Mouse (Mus musculus) left cerebral cortex, postnatal 4 days (tissue): ENCODE measurements around the gene Pgm5. TPM values are rescaled to one million over a fixed set of nuclear protein-coding genes. Genes with fewer than 3 reads are reported as not detected.

Experiments
- DNase-seq: peaks from one replicate; pipeline ENCODE4 v3.0.0-alpha.2; 2022
- intact Hi-C: fragments of 180-260 bp; cut with DNase I; formaldehyde crosslinking; loops from one replicate; pipeline ENCODE4 v1.15.1; 2025
- total RNA-seq, 2 experiments: library from RNA; stranded (reverse); gene quantifications; 2 replicates each; pipeline ENCODE4 v1.2.3; 2021

Pgm5 gene
- total RNA-seq, 2 experiments from 2014 or later: 5.0 to 7.2 TPM

DNA sequence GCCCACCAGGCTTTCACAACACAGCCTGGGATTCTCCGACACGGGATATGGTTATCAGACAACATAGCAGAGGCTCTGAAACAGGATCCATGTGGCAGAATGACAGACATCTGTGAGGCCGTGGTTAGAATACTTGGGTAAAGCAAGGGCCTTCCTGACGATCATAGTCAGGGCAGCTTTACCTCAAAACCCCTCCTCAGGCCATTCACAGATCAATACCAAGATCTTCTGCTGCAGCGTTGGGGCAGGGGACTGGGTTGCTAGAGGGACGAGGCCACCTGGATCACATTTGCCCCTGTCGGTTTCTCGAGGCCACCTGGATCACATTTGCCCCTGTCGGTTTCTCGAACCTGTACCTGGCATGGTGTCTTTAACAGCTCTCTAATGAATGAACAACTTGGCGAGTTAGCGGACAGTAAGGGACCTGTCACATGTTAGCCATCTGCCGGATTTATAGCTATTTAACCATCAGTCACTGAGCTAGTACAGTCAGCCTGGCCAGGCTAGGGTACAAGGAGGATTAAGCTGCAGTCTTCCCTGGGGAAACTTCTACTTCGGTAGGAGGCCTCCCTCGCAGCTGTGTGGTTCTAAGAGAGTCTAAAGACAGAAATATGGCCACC, 76.5 kb downstream of the Pgm5 start:
- intact Hi-C loops: no loop called here
- DNase-seq: no peak

DNA sequence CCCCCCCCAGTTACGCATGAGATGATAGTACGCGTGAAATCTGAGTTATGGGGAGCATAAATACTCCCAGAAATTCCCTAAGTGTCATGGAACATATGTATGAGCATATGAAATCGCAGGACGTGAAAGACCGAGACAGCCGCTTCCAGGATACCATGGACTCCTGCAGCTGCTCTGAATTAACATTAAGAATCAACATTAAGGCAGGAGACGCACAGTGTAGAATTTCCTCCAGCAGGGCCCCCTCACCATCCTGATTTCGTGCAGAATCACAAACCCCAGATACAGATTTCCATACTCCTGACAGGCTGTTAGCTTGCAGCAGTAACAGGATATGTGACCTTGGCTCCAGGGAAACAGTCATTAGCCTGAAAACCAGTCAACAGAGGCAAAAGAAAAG, 77.9 kb downstream of the Pgm5 start:
- DNase-seq: no peak

DNA sequence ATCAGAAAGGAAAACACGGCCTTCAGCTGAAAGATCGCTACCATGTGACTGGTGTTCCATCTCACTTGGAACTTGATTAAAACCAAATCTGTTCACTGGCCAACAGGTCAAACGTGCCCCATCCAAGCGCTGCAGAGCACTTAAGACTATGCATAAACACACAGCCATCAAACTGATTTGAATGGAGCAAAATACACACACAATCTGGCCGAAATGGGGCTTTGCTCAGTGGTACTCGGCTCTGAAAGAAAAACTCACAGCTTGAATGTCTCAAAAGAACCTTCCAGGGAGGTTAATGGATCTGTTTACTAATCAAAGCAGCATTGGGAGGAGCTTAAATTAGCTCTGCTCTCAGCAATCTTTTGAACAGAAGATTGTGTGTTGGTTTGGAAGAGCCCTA, 81.7 kb downstream of the Pgm5 start:
- no peak for DNase-seq

More for the DNA sequence above, 77.9 kb downstream of the Pgm5 start:
- intact Hi-C loops: no loop called here

DNA sequence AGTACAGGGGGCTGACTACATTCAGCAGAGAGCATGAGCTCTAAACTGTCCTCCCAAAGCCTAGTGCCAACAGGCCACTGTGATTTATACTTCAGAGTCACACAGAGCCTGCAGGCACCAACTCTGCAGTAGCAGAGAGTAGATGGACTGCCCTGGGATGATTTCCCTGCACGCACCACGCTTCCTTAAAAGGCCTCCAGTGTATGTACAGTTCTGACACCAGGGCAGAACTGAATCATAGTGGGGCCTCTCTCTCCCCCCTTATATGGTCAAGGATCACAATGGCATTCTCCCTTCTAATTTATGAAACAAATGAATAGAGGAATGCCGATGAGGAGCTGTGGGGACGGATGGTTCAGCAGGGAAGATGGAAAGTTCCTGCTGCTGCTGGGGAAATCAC, 91.3 kb downstream of the Pgm5 start:
- DNase-seq: no peak
- intact Hi-C loops: no loop called here

More for the DNA sequence above, 81.7 kb downstream of the Pgm5 start:
- intact Hi-C loops: no loop called here

DNA sequence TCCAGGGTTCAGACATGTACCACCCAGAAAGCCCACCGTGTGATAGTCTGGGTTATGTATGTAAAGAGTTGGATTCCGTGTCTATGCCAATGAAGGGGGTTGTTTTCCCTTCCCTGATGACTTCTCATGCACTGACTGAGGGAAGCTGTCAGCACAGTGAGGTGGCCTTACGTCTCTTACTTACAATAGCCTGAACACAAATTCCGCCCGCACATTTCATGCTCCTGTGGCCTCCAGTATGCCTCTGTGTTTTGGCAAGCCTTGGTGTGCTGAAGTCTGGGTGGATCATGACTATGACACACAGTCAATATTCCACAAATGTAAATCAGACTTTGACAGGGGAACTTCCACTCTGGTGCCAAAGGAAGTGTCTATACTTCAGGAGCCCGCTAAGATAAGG, 94.3 kb downstream of the Pgm5 start:
- no peak for DNase-seq
- intact Hi-C loops: no loop called here

DNA sequence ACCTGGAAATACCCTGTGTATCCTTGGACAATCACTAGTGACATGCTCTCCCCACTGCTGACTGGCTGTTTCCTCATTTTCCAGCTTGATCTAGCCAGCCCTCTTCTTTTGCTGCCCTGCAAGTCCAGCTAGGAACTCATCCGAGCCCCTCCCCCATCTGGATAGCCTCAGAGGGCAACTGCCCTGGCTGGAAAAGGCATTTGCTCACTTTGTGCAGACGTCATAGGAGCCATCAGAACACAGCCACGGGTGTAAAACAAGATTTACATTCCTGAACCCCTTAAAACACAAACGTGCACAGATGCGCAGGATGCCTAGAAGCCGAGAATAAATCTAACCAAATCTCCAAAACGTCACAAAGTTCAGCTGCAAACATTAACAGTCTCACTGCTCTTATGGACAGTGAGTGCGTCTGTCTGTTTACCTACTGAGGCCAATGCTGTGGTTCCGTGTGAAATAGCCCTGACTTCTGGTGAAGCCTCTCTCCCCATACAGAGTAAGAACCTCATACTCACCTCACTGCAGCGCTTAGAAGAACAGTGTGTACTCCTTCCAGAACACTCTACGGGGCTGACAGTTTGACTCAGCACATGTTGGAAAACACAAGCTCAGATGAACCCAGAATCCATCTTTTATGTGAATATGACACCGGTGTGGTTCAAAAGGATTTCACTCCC, 99.0 kb downstream of the Pgm5 start:
- intact Hi-C loops: no loop called here
- DNase-seq: no peak

DNA sequence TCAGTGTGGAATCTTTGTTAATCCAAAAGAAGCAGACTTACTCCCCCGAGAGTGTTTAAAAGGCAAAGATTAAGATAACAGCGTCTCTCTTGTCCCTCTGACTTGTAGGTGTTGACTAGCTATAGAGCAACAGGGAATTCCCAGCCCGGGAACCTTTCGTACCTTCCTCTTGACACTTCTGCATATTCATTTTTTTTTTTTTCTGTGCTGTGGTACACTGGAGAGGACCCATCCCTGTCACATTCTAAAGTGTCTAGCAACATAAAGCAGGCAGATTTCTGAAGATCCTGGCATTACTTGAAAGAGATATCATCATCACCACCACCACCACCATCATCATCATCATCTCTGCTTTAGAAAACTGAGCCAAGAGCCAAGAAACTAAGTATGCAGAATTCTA, 105.0 kb downstream of the Pgm5 start:
- intact Hi-C loops: no loop called here
- no peak for DNase-seq

DNA sequence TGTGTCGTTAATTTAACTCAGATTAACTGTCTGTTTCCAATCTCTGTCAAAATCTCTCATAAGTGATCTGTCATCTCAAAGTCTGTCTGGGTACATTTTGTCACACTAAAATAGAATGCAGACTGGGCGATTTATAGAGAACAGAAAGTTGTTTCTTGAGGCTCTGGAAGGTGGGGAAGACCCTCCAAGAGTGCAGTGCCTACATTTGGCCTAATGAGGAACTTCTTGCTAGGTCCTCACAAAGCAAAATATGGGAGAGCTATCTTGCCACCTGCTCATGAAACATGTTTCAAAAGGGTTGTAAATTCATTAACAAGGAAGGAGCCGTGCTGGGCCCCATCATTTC, 107.2 kb downstream of the Pgm5 start:
- no peak for DNase-seq
- intact Hi-C loops: no loop called here

DNA sequence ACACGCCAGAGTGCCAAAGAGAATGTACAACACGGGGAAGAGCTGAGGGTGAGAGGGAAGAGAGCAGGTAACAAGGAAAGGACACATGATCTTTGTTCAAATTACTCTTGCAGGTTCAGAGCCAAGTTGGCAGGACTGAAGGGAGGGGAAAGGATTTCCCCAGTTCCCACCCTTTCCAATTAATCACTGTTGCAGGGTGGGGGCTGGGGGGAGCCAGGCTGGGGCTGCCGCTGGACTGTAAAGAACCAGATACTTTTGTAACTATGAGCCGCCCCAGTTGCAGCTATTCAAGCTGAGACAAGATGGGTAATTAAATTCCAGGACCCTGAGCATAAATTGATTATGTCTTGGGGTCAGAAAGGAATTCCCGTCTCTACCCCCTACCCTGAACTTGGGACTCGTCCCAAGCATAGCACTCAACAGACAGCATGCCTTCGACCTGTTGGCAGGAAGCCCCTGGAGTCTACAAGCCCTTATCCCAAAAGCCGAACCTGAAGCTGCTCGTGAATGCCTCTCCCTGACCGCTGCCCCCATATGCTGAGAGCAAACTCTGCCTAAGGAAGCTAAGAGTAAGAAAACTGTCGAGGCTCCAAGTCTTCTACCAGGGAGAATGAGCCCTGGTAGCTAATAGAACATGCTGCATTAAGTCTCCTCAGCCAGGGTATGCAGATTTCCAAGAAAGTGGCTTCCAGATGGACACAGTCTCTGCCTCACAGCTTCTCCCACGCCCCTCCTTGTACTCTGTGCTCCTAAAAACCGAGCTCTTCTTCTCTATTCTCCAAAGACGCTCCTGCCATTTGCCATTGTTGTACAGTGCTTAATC, 107.8 kb downstream of the Pgm5 start:
- intact Hi-C loops: no loop called here
- peak; percentile 41 for DNase-seq

DNA sequence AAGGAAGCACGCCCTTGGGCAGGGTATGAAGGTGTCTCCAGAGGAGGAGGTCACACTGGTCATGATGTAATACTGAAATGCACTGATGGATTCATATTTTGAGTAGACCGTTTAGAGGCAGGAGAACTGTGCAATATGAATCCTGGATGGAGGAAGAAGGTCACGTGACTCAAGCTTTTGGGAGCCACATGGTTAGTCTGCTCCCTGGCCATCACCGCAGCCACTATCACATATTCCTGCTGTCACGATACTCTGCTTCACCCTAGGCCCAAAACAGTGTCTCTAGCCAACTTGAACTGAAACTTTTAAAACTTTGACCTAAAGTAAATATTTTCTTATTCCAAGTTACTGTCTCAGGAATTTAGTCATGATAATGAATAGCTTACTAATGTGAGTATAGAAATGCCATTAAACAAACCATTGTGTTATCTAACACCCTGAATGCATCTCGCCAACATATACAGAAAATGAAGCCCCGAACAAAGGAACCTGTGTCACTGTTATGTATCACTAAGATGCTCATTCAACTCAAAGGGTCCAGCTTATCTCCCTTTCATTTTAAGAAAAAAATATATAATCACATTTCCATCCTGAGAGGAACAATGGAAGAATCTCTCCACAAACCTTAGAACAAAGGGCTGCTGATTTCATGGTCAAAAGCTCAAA, 108.6 kb downstream of the Pgm5 start:
- DNase-seq: no peak
- intact Hi-C loops: no loop called here

DNA sequence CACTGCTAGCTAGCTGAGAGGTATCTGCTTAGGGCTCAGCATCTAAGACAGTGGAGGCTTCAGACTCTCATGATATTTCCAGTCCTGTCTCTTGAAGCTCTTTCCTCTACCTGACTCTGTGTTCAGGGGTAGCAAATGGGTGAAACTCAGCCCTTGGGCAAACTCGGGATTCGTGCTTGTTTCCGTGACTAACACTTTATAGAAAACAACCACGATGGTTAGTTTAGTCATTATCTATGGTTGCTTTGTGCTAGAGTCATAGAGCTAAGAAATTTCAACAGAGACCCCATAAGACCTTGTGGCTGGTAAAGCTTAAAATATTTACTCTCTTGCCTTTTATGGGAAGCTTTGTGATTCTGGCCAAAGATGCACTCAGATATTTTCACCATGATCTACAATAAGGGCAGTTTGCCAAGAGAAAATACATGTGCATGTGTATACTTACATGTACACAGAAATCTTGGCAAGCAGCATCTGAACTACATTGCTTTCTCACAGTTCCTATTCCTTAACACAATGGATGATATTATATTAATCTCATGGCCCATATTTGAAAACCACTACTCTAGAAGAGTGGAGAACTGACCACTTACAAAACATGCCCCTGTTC, 115.3 kb downstream of the Pgm5 start:
- intact Hi-C loops: no loop called here
- no peak for DNase-seq

DNA sequence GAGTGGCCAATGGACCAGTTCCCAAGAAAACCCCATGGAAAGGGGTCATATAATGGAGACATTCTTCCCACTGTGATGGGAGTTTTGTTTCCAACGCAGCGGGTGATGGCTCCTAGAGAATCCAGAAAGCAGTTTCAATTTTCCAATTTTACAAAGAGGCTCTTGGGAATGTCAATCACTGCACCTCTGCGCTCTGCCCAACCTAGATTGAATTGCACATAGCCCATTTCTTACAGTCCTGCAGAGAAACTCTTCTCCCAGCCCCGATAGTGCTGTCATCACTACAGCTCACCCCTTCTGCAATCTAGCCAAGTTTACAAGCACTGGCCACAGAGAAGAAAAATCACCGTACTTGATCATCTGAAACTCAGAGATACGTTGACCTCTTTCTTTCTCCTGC, 119.0 kb downstream of the Pgm5 start:
- intact Hi-C loops: no loop called here
- DNase-seq: peak; percentile 27

DNA sequence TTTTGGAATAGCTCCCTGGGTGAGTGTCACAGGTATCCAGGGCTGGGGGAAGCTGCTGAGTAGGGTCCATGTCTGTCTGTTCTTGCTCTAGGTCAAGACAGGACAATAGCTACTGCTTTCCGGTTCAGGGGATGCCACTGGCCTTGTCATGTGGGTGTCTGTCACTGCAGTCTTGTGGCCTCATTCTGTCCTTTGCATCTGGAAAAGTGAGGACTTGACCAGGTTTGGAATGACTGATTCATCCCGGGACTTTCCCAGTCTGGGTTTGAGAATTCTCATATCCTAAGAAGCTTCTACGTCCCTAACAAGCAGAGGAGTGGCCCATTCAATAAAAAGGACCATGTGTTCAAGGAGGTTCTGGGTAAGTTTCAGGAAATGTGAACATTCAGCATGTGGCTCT, 122.9 kb downstream of the Pgm5 start:
- no peak for DNase-seq
- intact Hi-C loops: no loop called here

DNA sequence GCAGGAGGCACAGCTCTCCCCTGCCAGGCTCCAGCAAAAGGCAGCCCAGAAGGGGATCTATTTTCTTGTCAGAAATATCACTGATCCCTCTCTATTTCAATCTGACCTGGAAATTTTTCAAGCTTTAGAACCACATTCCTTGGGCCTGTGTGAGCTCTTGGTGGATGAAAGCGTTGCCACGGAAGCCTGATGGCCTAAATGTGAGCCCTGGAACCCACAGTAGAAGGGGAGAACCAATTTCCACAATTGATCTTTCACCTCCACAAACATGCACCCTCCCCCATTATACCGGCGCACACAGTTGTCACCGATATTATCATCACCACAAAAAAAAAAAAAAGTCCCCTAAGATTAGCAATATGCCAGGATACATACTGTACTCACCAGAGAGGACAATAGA, 123.6 kb downstream of the Pgm5 start:
- DNase-seq: no peak
- intact Hi-C loops: no loop called here

DNA sequence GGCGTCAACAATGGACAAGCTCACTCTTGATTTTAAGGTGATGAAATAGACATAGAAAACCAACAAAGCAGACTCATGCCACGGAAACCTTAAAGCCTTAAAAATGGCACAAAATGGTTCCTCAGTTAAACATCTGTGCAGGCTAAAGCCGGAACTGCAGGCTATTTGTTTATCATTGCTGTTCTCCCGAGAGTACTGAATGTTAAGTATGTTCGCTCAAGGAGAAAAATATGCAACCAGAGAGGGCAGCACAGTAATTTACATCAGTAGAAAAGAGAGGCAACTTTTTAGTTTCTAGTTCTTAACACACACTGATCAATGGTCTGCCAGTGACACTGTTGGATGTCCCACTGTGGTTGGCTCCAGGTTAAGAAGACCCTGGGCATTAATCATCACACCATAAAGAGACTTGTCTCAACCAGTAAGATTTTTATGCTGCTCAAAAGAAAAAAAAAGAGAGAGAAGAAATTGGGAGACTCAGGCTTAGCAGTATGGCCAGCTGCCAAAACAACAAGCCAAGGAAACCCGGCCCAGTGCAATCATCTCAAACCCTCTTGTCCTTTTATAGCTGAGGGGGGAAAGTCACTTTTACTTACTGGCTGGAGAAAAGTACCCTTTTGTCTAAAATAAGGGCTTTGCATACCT, 126.0 kb downstream of the Pgm5 start:
- peak; percentile 39 for DNase-seq
- intact Hi-C loops: no loop called here

DNA sequence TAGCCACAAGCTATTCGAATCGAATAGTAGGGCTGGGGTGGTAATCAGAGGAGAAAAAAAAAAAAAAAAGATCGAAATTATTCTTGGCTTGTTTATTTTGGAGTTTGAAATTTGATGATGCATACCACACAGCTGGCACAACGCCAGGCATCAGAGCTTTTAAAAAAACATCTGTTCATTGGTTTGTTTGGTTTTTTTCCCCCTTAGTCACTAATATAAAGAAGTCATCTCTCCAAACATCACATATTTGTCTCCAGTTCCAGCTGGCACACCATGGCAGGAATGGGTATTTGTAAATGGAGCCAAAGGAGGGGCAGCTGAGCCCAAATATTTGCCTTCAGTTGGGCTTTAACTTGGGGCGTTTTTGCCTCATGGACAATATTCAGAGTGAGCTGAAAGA, 131.0 kb downstream of the Pgm5 start:
- DNase-seq: peak; percentile 12
- intact Hi-C loops: no loop called here

DNA sequence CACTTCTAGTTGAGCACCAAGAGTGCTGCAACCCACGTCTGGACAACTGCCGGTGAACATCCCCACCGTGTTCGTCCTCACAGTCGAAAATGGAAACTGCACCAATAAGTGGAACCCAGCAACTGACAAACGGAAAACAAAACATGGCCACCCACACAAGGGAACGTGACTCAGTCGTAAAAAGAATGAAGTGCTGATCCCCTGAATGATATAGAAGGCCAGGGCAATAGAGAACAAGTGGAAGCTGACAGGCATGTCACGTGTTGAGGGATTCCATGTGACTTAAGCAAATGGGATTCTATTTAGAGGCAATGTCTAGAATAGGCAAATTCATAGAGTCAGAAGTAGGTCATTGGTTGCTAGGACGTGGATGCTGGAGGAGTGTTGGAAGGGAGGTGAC, 137.3 kb downstream of the Pgm5 start:
- DNase-seq: no peak
- intact Hi-C loops: no loop called here

DNA sequence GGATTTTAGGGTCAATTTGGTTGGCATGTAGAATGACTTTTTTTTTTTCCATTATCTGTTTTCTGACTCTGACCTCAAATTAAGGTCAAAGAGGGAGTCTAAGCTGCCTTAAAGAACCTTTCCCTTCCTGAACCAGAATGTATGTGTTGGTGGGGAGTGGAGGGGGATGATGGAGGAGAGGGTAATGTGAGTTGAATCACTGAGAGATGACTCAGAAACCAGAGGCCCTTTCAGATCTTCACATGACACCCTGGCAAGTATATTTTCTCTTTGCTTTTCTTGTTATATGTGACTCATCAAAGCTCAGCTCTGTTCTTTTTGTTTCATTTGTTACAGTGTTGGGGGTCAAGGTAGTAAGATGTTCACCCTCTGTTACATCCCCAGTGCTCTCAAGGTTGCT, 141.2 kb downstream of the Pgm5 start:
- intact Hi-C loops: no loop called here
- no peak for DNase-seq

DNA sequence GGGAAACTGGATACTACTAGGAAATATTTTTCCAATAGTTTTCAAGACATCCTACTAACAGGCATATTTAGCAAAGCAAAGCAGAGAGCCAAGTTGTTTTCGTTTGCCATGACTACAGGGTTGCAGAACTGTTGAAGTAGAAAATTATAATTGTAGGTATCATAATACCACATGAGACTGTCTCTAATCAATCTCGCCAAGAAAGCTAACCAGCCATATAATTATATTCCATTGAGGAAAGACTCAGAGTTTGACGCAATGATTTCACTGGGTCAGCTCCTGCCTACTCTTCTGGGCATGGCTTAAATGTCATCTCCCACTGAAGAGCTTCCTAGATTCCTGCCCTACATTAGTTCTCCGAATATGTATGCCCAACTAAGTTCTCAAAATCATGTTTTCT, 142.2 kb downstream of the Pgm5 start:
- DNase-seq: no peak
- intact Hi-C loops: no loop called here

DNA sequence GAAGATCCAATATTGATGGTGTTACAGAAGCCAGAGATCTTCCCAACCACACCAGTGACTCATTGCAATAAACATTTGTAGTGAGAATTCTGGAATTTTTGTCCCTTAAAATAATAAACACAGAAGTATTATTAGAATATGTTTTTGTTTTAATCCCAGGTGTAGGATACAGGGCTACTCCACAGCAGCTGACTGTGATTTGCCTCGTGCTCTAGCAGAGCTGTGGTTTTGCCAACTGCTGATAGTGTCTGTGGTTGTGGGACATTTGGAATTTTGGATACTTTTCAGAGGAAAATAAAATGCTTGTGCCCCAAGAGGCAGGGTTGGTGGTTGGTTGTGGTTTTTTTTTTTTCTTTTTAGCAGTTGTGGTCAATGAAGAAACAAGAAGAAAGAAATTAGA, 143.6 kb downstream of the Pgm5 start:
- intact Hi-C loops: no loop called here
- no peak for DNase-seq
